Mouse (Mus musculus) inflammation-experienced regulatory T-cells, adult 6 months (primary cell): ENCODE results near the gene Gm20489. TPM values are rescaled to one million over a fixed set of nuclear protein-coding genes. Genes with fewer than 3 reads are reported as not detected.
A peak's percentile ranks its signal among the peaks of the same experiment; 100 is the strongest.

Experiments
- ATAC-seq: one replicate; pipeline ENCODE4 v1.8.0; 2017
- polyA plus RNA-seq, 3 experiments: library from polyadenylated mRNA; unstranded; fragments of 100-300 nt; shearing (Covaris generic); gene quantifications; one replicate each; pipeline ENCODE4 v1.2.1; 2017

Gm20489 gene
- polyA plus RNA-seq, 3 experiments from 2014 or later = 1.3 TPM; not detected in 2

GRCm38 (mm10) chrX:101260441-101261325, 8.1 kb downstream of the Gm20489 start:
- peak; percentile 36 for ATAC-seq

- no peak for ATAC-seq
Observed at GRCm38 (mm10) chrX:101256603-101257002, 12.2 kb downstream of the Gm20489 start.

GRCm38 (mm10) chrX:101254740-101255139, 14.1 kb downstream of the Gm20489 start:
- ATAC-seq = peak; percentile 16

- ATAC-seq = peak; percentile 83
Observed at GRCm38 (mm10) chrX:101253952-101254729, 14.7 kb downstream of the Gm20489 start, which contains the start of gene Foxo4. Gene Foxo4 (plus strand): TSS chrX:101254528.

- no peak for ATAC-seq
Observed at GRCm38 (mm10) chrX:101245011-101245410, 23.8 kb downstream of the Gm20489 start.

GRCm38 (mm10) chrX:101222796-101223162, 46.0 kb downstream of the Gm20489 start:
- no peak for ATAC-seq

GRCm38 (mm10) chrX:101221834-101222795, 46.7 kb downstream of the Gm20489 start, which contains the start of gene Snx12:
Gene Snx12 (minus strand): TSS chrX:101222563.
- ATAC-seq = peak; percentile 93

Other genes with a start within 250 kb of the Gm20489 start
- gene Tex11, start 209.4 kb downstream of the Gm20489 start, polyA plus RNA-seq = 1 to 10 TPM in 1 of 3 experiments, not detected in 2; 2.7 TPM
- gene Slc7a3, start 183.0 kb downstream of the Gm20489 start, polyA plus RNA-seq = 1 to 10 TPM in 1 of 3 experiments, under 1 TPM in 1, not detected in 1; 0.63 to 1.2 TPM
- 10 to 100 TPM; 43.0 to 58.6 (median 44.6) TPM for gene Snx12, start 46.5 kb downstream of the Gm20489 start, polyA plus RNA-seq
- 1 to 10 TPM; 3.6 to 4.7 (median 4.7) TPM for gene Foxo4, start 14.5 kb downstream of the Gm20489 start, polyA plus RNA-seq
- 1 to 10 TPM in 2 of 3 experiments, not detected in 1; 2.1 to 2.6 TPM for gene Gm614, start 5.0 kb downstream of the Gm20489 start, polyA plus RNA-seq
- gene Il2rg, start 768 bp downstream of the Gm20489 start, polyA plus RNA-seq = 1,000 to 10,000 TPM; 1,580 to 1,755 (median 1,720) TPM
- 10 to 100 TPM; 55.5 to 98.4 (median 75.3) TPM for gene Med12, start 5.0 kb upstream of the Gm20489 start, polyA plus RNA-seq
- gene Nlgn3, start 30.1 kb upstream of the Gm20489 start, polyA plus RNA-seq = under 1 TPM in 2 of 3 experiments, not detected in 1; 0.15 to 0.23 TPM
- not detected for gene Gjb1, start 107.4 kb upstream of the Gm20489 start, polyA plus RNA-seq
- gene Zmym3, start 151.8 kb upstream of the Gm20489 start, polyA plus RNA-seq = 10 to 100 TPM; 12.3 to 22.1 (median 15.8) TPM
- 100 to 1,000 TPM; 343 to 390 (median 352) TPM for gene Nono, start 160.3 kb upstream of the Gm20489 start, polyA plus RNA-seq
- gene Itgb1bp2, start 180.1 kb upstream of the Gm20489 start, polyA plus RNA-seq = under 1 TPM in 2 of 3 experiments, not detected in 1; 0.26 to 0.73 TPM